Mouse (Mus musculus) liver, adult 2 months (tissue): ENCODE data around the gene Asb15.

Experiments used
- CTCF ChIP-seq: fragments of 200-500 bp; IDR thresholded peaks from 2 replicates; pipeline ENCODE4 v1.5.1; 2011; ENCODE audit warnings: low read depth, low read length, control low read depth
- POLR2A ChIP-seq: fragments of 200-500 bp; IDR thresholded peaks from 2 replicates; pipeline ENCODE4 v1.6.1; 2011; ENCODE audit warnings: low read length, control low read depth; ENCODE audit not compliant: insufficient read depth; ENCODE audit errors: extremely low read depth

GRCm38 (mm10) chr6:24586885-24587284, 58.9 kb downstream of the Asb15 start:
- no peak for TF ChIP-seq CTCF
- no peak for TF ChIP-seq POLR2A
